Mouse (Mus musculus) heart, embryonic 16.5 days (tissue): Measurements from ENCODE around the gene Ptprk. TPM values are rescaled to one million over a fixed set of nuclear protein-coding genes. Genes with fewer than 3 reads are reported as not detected.

Experiments used
- ATAC-seq: fragments of 200-750 bp; cut with Nextera tagmentation; replicated peaks from 2 replicates; pipeline ENCODE4 v1.8.0; 2017; ENCODE audit warnings: moderate number of reproducible peaks; ENCODE audit not compliant: insufficient read depth, low FRiP score; ENCODE audit errors: extremely low read depth
- H3K27ac ChIP-seq: fragments of 300-500 bp; sonication (generic); 2 replicates; pipeline ENCODE4 v1.5.1; 2014; ENCODE audit warnings: mild to moderate bottlenecking, low read length, control low read depth, moderate library complexity
- H3K27me3 ChIP-seq: fragments of 300-500 bp; sonication (generic); 2 replicates; pipeline ENCODE4 v1.6.1; 2014; ENCODE audit warnings: low read length, mixed read lengths; ENCODE audit not compliant: control insufficient read depth, insufficient read depth
- H3K36me3 ChIP-seq: fragments of 300-500 bp; sonication (generic); 2 replicates; pipeline ENCODE4 v1.6.1; 2014; ENCODE audit not compliant: control insufficient read depth, insufficient read depth
- H3K4me1 ChIP-seq: fragments of 300-500 bp; sonication (generic); 2 replicates; pipeline ENCODE4 v1.6.1; 2014; ENCODE audit warnings: low read length, mixed read lengths; ENCODE audit not compliant: control insufficient read depth, insufficient read depth
- H3K4me2 ChIP-seq: fragments of 300-500 bp; sonication (generic); 2 replicates; pipeline ENCODE4 v1.6.1; 2014; ENCODE audit warnings: low read depth, mild to moderate bottlenecking, control low read depth, low read length
- H3K4me3 ChIP-seq: fragments of 300-500 bp; sonication (generic); 2 replicates; pipeline ENCODE4 v1.5.1; 2014; ENCODE audit warnings: mild to moderate bottlenecking, control low read depth, low read length
- H3K9ac ChIP-seq: fragments of 300-500 bp; sonication (generic); 2 replicates; pipeline ENCODE4 v1.6.1; 2014; ENCODE audit warnings: low read length, control low read depth
- H3K9me3 ChIP-seq: fragments of 300-500 bp; sonication (generic); replicated peaks from 2 replicates; pipeline ENCODE4 v1.6.1; 2016; ENCODE audit warnings: low read length; ENCODE audit not compliant: control insufficient read depth
- WGBS: fragments of 180-500 bp; shearing (Covaris S2); extraction: QIAGEN DNeasy Blood & Tissue Kit; methylation state at CpG from one replicate; pipeline ENCODE4 v1.1.7; 2014; 5-methylcytosine and 5-hydroxymethylcytosine counted together
- polyA plus RNA-seq: library from polyadenylated mRNA; unstranded; fragments of >200 nt; fragmentation: Nextera tagmentation; extraction: Ambion mirVana; gene quantifications from 2 replicates; pipeline ENCODE4 v1.2.1, GENCODE M21; 2015

Ptprk gene
- polyA plus RNA-seq, 1 experiment from 2014 or later, result 42.5 TPM

GRCm38 (mm10) chr10:28263546-28263945 is 188.9 kb downstream of the Ptprk start:
- Histone ChIP-seq H3K27ac (no peak overlapping the region), H3K27me3 (no peaks in the 10 kb centered on the region), H3K9me3 (no peaks in the 10 kb centered on the region), H3K4me2 (no peak overlapping the region), H3K9ac (no peak overlapping the region), H3K36me3 (peaks cover 10% of the 10 kb centered on the region), H3K4me1 (no peaks in the 10 kb centered on the region), H3K4me3 (no peak overlapping the region)
- ATAC-seq, result no peak
- WGBS, result 83% methylated on average over 2 of the region's 2 CpGs

- H3K27ac ChIP-seq, result no peak overlapping the region
- no peak overlapping the region for H3K9ac ChIP-seq
- peaks cover 5% of the 10 kb centered on the region; the same call in 1 of the 2 replicates for H3K36me3 ChIP-seq
- H3K4me3 ChIP-seq, result no peak overlapping the region
- H3K4me1 ChIP-seq, result no peaks in the 10 kb centered on the region
- no peak overlapping the region for H3K4me2 ChIP-seq
- ATAC-seq, result no peak
- no peaks in the 10 kb centered on the region for H3K9me3 ChIP-seq
- no peaks in the 10 kb centered on the region for H3K27me3 ChIP-seq
- WGBS, result 82% methylated on average over 4 of the region's 4 CpGs
These were observed 195.7 kb downstream of the Ptprk start for GRCm38 (mm10) chr10:28270273-28270672.

GRCm38 (mm10) chr10:28271729-28272606 is 197.3 kb downstream of the Ptprk start:
- H3K9me3 ChIP-seq, result no peaks in the 10 kb centered on the region
- H3K4me1 ChIP-seq, result no peaks in the 10 kb centered on the region
- ATAC-seq, result no peak
- no peaks in the 10 kb centered on the region for H3K36me3 ChIP-seq
- no peak overlapping the region for H3K4me3 ChIP-seq
- WGBS, result 85% methylated on average over 8 of the region's 8 CpGs
- no peak overlapping the region for H3K4me2 ChIP-seq
- no peak overlapping the region for H3K27ac ChIP-seq
- H3K27me3 ChIP-seq, result no peaks in the 10 kb centered on the region
- H3K9ac ChIP-seq, result no peak overlapping the region

GRCm38 (mm10) chr10:28278757-28279156 is 204.1 kb downstream of the Ptprk start:
- no peak overlapping the region for H3K4me3 ChIP-seq
- no peaks in the 10 kb centered on the region for H3K36me3 ChIP-seq
- ATAC-seq, result no peak
- 86% methylated on average over 2 of the region's 2 CpGs for WGBS
- no peak overlapping the region for H3K27ac ChIP-seq
- H3K9ac ChIP-seq, result no peak overlapping the region
- H3K4me2 ChIP-seq, result no peak overlapping the region
- H3K27me3 ChIP-seq, result no peaks in the 10 kb centered on the region
- H3K9me3 ChIP-seq, result no peaks in the 10 kb centered on the region
- H3K4me1 ChIP-seq, result no peaks in the 10 kb centered on the region

- 78% methylated on average over 1 of the region's 1 CpGs for WGBS
- no peak for ATAC-seq
- H3K4me1 ChIP-seq, result no peaks in the 10 kb centered on the region
- no peaks in the 10 kb centered on the region for H3K27me3 ChIP-seq
- H3K36me3 ChIP-seq, result no peaks in the 10 kb centered on the region
- no peak overlapping the region for H3K4me3 ChIP-seq
- H3K9me3 ChIP-seq, result no peaks in the 10 kb centered on the region
- H3K27ac ChIP-seq, result no peak overlapping the region
- H3K9ac ChIP-seq, result no peak overlapping the region
- no peak overlapping the region for H3K4me2 ChIP-seq
These were observed 222.9 kb downstream of the Ptprk start for GRCm38 (mm10) chr10:28297531-28297930.

- 86% methylated on average over 4 of the region's 4 CpGs for WGBS
- ATAC-seq, result no peak
- Histone ChIP-seq H3K27ac (no peak overlapping the region), H3K4me3 (no peak overlapping the region), H3K4me2 (no peak overlapping the region), H3K9me3 (no peaks in the 10 kb centered on the region), H3K27me3 (no peaks in the 10 kb centered on the region), H3K9ac (no peak overlapping the region), H3K36me3 (no peaks in the 10 kb centered on the region), H3K4me1 (no peaks in the 10 kb centered on the region)
These were observed 224.6 kb downstream of the Ptprk start for GRCm38 (mm10) chr10:28299207-28299606.

GRCm38 (mm10) chr10:28303856-28304255 is 229.2 kb downstream of the Ptprk start:
- Histone ChIP-seq H3K27ac (no peak overlapping the region), H3K27me3 (no peaks in the 10 kb centered on the region)
- no peak for ATAC-seq

GRCm38 (mm10) chr10:28304292-28304875 is 229.8 kb downstream of the Ptprk start:
- ATAC-seq, result no peak
- no peak overlapping the region for H3K9ac ChIP-seq
- H3K36me3 ChIP-seq, result no peaks in the 10 kb centered on the region
- 80% methylated on average over 4 of the region's 4 CpGs for WGBS
- H3K4me2 ChIP-seq, result no peak overlapping the region
- H3K4me3 ChIP-seq, result no peak overlapping the region
- no peaks in the 10 kb centered on the region for H3K27me3 ChIP-seq
- H3K4me1 ChIP-seq, result peaks cover 8% of the 10 kb centered on the region
- H3K27ac ChIP-seq, result no peak overlapping the region
- no peaks in the 10 kb centered on the region for H3K9me3 ChIP-seq

More at GRCm38 (mm10) chr10:28303856-28304255, 229.2 kb downstream of the Ptprk start:
- Histone ChIP-seq H3K4me1 (peaks cover 8% of the 10 kb centered on the region), H3K9me3 (no peaks in the 10 kb centered on the region), H3K9ac (no peak overlapping the region), H3K4me3 (no peak overlapping the region), H3K4me2 (no peak overlapping the region), H3K36me3 (no peaks in the 10 kb centered on the region)

- ATAC-seq, result no peak
- no peak overlapping the region for H3K27ac ChIP-seq
These were observed 231.9 kb downstream of the Ptprk start for GRCm38 (mm10) chr10:28306451-28307086.

More at GRCm38 (mm10) chr10:28306451-28307086, 231.9 kb downstream of the Ptprk start:
- H3K4me1 ChIP-seq, result peaks cover 8% of the 10 kb centered on the region
- H3K27me3 ChIP-seq, result no peaks in the 10 kb centered on the region
- no peaks in the 10 kb centered on the region for H3K36me3 ChIP-seq
- 26% methylated on average over 6 of the region's 6 CpGs for WGBS
- no peaks in the 10 kb centered on the region for H3K9me3 ChIP-seq
- H3K4me2 ChIP-seq, result no peak overlapping the region
- no peak overlapping the region for H3K9ac ChIP-seq
- H3K4me3 ChIP-seq, result no peak overlapping the region
